15 mouse cellular contexts compared by ENCODE assay signal in genomic region chr16:93013256-93013655, GRCm38 (mm10).
"Had no signal": no experiment of that assay in that cellular context is flagged by ENCODE, and none has a peak within 500 bp of the region (broad histone marks: within the 10 kb centered on the region; RNA-seq: fewer than 3 reads in every experiment).

No protein-coding gene starts in this region.

- H3K27me3 ChIP-seq: limb, embryonic 15.5 days; liver, embryonic 13.5 days; lung, embryonic 15.5 days; midbrain, embryonic 13.5 days; neural tube, embryonic 15.5 days had no signal

- H3K4me2 ChIP-seq: limb, embryonic 15.5 days; liver, embryonic 13.5 days; lung, embryonic 15.5 days; midbrain, embryonic 13.5 days; neural tube, embryonic 15.5 days had no signal

- H3K9ac ChIP-seq: limb, embryonic 15.5 days; liver, embryonic 13.5 days; liver, postnatal 0 days; lung, embryonic 15.5 days; midbrain, embryonic 13.5 days; neural tube, embryonic 15.5 days had no signal

- H3K36me3 ChIP-seq: limb, embryonic 15.5 days; liver, embryonic 13.5 days; lung, embryonic 15.5 days; midbrain, embryonic 13.5 days; neural tube, embryonic 15.5 days had no signal

- H3K4me1 ChIP-seq: liver, embryonic 13.5 days; midbrain, embryonic 13.5 days; neural tube, embryonic 15.5 days had no signal

- H3K27ac ChIP-seq: limb, embryonic 15.5 days; liver, embryonic 13.5 days; lung, embryonic 15.5 days; macrophage; midbrain, embryonic 13.5 days; neural tube, embryonic 15.5 days had no signal

- H3K9me3 ChIP-seq: limb, embryonic 15.5 days; liver, embryonic 13.5 days; lung, embryonic 15.5 days; midbrain, embryonic 13.5 days; neural tube, embryonic 15.5 days had no signal

- DNase-seq: kidney, adult 18-20 months; kidney, postnatal 25 days; layer of hippocampus, adult 9-11 months; layer of hippocampus, postnatal 36 days; liver, embryonic 13.5 days; liver, postnatal 0 days; right cerebral cortex, adult 18-20 months; right cerebral cortex, postnatal 25 days; thymus, postnatal 4 days had no signal

- H3K4me3 ChIP-seq: limb, embryonic 15.5 days; liver, embryonic 13.5 days; lung, embryonic 15.5 days; midbrain, embryonic 13.5 days; myocyte; neural tube, embryonic 15.5 days had no signal

- ATAC-seq: liver, postnatal 0 days; midbrain, embryonic 13.5 days had no signal
